Mouse (Mus musculus) layer of hippocampus, adult 18-20 months (tissue): Measurements from ENCODE around the gene Piwil1. TPM values are rescaled to one million over a fixed set of nuclear protein-coding genes. Genes with fewer than 3 reads are reported as not detected.
A peak's percentile ranks its signal among the peaks of the same experiment; 100 is the strongest.

Experiments used
- DNase-seq, 2 experiments: peaks; one replicate each; pipeline ENCODE4 v3.0.0; 2022; ENCODE audit warnings: low spot score in 2 of 2
- long read RNA-seq: library from polyadenylated mRNA; stranded (forward); transcript quantifications from one replicate; pipeline ENCODE4 v2.0.0, GENCODE M21; 2021
- total RNA-seq, 2 experiments: library from RNA; stranded (reverse); gene quantifications; 2 replicates each; pipeline ENCODE4 v1.2.3; 2021

Gene Piwil1
- total RNA-seq = under 1 TPM; 0.13 to 0.20 TPM
- long read RNA-seq = 0 reads

DNA sequence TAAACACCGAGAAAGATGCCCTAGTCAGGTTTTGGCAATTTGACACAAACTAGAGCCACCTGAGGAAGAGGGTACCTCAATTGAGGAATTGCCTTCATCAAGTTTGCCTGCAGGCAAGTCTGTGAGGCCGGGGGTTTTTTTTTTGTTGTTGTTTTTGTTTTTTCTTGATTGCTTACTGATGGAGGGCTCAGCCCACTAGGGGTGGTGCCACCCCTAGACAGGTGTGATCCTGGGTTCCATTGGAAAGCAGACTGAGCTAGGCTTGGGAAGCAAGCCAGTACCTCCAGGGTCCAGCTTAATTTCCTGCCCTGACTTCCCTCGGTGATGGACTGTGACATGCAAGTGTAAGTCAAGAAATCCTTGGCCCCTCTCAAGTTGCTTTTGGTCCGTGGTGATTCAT, at the start of gene Piwil1:
Piwil1 (plus strand) TSS at position 301 of the 400 bp plus-strand sequence.
- no peak for DNase-seq

DNA sequence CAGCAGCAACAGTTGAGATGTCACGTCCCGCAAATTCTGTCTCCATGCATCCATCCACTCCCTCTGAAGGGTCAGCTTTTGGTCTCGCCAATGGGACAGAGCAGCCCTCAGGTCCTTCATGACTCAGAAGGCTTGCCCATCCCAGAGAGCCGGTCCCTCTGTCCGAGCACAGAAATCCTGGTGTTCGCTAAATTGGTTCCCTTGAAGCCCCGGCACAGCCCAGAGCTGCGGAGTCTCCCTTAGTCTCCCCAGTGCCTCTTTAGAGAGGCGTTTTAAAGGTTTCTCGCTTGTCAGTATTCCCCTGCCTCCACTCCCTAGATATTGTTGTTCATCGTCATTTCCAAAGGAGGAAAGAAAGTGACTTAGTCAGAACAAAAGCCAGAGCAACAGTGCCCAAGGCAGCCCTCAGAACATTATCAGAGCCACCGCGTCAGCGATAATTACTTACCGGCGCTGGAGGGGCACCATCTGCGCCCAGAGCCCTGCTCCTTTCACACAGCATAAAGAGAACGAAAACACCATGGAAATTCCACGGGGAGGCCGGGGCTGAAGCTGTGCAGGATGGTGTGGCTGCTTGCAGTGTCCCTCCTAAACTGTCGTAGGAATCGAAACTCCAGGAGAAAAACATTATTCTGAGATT, 45.7 kb upstream of the Piwil1 start:
- no peak for DNase-seq

DNA sequence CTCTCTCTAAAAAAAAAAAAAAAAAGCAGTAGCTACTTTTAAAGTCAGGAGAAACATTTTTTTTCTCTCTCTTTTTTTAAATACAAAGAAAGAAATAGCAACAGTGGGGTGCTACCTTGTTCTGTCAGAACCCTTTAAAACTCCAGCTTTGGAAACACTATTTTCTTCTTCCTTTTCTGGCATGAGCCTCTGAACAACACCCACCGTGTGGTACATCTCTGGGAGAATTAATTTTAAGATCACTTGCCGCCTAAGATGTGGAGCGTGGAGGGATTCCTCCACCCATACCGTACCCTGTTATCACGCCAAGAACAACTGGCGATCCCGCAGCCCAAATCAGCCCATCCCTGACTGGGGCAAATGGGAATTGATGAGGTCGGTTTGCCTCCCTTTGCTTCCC, 42.2 kb upstream of the Piwil1 start:
- DNase-seq = no peak

DNA sequence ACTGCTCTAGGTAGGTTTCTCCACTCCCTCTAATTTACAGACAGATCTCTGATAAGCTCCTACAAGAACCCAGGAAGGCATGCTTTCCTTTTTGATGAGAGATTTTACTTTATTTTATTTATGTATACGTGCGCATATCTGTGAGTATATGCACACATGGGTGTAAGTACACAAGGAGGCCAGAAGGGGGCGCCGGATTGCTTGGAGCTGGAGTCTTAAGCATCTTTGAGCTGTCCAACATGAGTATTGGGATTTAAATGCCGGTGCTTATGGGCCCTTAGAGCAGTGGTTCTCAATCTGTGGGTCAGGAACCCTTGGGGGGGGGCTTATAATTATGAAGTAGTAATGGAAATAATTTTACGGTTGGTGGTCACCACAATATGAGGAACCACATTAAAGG, 39.4 kb upstream of the Piwil1 start:
- DNase-seq = no peak

GRCm38 (mm10) chr5:128663976-128664375, 38.3 kb upstream of the Piwil1 start:
- no peak for DNase-seq

- no peak for DNase-seq
Observed at GRCm38 (mm10) chr5:128665045-128665444, 37.3 kb upstream of the Piwil1 start.

GRCm38 (mm10) chr5:128667303-128667702, 35.0 kb upstream of the Piwil1 start:
- peak; percentile 44 to 59 for DNase-seq

DNA sequence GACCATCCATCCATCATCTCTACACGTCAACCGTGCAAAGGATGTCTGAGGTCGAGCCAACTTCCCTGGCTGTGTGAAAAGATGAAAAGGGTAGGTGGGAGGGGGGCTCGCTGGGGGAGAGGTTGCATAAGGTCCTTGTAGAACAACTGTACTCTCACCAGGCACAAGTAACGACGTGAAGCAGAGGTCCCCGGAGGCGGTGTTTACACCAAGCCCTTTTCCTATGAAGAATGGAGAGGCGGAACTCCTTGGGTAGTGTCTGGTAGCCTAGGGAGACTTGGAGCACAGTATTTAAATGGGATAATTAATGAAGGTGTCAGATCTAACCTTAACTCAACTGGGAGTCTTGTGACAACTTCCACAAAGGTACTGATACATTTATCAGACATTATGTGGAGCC, 28.2 kb upstream of the Piwil1 start:
- no peak for DNase-seq

DNA sequence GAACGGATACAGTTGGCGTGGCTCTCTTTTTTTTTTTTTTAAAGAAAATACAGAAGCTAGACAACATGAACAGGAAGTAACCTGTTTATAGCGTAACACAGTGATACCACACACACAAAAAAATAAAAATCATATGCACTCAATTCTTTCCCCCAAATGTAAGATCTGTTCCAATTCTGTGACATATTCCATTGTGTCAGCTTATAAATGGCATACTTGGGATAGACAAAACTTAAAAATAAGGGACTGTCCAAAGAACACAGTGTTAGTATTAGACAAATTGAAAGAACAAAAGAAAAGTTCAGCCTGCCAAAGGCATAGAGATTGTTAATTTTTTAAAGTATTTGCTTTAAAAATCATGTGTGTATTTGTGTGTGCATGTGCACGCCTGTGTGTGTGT, 25.0 kb upstream of the Piwil1 start:
- no peak for DNase-seq

DNA sequence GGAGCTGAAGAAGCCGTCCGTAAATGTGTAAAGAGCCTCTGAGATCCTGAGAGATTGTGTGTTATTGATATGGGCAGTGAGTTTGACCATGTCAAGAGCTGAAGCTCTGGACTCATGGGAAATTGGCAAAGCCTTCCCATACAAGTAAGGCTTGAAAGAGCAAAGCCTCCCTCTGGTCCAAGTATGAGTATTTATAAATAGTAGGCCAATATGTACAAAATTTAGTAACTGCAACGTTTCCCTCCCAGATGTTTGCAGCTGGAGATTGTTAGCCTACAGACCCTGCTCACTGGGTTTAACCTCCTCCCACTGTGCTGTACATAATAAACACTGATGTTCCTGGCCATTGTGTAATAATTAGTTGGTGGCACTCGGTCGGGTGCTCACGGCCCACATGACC, 24.5 kb upstream of the Piwil1 start:
- DNase-seq = no peak

- DNase-seq = no peak
Observed at GRCm38 (mm10) chr5:128681456-128681855, 20.9 kb upstream of the Piwil1 start.

DNA sequence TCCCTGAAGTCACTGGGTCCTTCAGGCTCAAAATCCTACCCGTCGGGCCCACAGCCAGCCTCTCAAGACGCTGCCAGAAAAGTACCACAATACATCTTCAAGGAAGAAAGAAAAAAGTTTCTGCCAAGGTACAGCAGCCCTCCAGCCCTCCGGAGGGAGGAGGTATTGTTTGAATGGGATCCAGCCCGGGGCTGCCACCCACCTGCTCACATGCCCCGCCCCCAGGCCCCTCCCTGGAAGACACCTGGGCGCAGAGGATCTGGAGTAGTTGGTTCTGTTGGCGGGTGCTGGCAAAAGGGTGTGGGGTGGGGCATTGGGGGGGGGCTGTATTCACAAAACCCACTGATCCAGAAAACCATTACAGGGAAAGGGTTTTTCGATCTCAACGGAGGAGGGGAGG, 18.1 kb upstream of the Piwil1 start:
- DNase-seq = no peak

- DNase-seq = no peak
Observed at GRCm38 (mm10) chr5:128684621-128685020, 17.7 kb upstream of the Piwil1 start.

- DNase-seq = no peak
Observed at GRCm38 (mm10) chr5:128687139-128687538, 15.2 kb upstream of the Piwil1 start.

DNA sequence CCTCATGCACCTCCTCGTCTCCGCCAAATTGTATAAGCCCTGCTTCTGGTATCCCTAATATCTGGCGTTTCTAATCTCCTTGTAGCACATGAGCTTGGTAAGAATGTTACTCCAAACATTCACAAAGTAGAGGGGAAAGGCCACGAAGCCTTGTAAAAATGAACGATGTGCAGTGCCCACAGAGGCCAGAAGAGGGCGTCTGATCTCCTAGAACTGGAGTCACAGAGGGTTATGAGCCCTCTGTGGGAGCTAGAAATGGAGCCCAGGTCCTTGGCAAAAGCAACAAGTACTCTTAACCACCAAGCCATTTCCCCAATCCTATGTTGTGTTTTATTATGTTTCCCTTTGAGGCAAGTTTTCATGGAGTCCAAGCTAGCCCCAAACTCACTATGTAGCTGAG, 8.2 kb upstream of the Piwil1 start:
- DNase-seq = no peak

GRCm38 (mm10) chr5:128694611-128695325, 7.6 kb upstream of the Piwil1 start:
- no peak for DNase-seq

DNA sequence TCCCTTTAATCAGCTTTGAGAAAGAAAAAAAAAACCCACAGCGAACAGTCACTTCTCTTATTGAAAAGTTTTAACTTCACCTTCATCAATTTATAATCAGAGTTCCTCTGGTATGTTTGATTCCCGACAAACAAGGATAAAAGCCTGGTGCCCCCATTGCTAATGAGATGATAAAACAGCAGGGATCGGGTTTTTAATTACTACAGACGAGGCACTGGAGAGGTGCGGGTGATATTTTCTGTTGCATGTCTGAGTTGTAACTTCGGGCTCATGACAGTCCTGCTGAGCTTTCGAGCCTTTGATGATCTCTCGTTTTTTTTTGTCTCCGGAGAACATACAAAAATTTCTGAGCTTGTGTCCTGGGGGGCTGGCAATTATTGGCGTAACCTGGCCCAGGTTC, 5.5 kb upstream of the Piwil1 start:
- no peak for DNase-seq

DNA sequence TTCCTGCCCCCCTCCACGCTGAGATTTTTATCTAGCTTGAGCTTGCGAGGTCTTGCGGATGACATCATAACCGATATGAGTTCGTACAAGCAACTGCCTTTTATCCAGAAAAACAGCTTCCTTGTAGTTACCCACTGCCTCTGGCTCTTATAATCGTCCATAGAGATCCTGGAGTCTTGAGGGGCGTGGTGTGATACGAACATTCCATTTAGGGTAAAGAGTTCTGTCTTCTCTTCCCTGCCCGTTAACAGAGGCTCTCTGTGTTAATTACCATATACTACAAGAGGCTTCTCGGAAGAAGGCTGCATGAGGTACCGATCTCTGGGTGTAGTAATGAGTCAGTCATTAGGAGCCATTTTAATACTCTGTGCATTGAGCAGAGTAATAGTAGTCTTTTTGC, 1.6 kb upstream of the Piwil1 start:
- DNase-seq = no peak

DNA sequence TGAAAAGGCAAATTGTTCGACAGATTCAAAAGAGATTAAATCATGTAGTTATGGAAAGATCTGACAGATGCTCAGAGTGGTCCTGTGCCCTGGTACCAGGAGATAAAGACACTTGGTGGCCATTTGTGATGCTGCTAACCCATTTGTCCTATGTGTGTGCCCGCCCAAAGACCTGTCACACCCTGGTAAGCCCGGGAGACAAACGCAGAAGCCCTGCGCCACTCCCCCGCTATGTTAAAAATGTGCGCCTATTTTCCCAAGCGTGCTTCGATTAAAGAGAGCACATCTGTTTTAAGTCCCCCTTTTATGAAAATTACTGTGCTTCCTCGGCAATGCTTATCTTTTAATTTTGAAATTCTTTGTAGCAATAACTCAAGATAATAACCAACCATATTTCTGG, 1.4 kb downstream of the Piwil1 start:
- no peak for DNase-seq

DNA sequence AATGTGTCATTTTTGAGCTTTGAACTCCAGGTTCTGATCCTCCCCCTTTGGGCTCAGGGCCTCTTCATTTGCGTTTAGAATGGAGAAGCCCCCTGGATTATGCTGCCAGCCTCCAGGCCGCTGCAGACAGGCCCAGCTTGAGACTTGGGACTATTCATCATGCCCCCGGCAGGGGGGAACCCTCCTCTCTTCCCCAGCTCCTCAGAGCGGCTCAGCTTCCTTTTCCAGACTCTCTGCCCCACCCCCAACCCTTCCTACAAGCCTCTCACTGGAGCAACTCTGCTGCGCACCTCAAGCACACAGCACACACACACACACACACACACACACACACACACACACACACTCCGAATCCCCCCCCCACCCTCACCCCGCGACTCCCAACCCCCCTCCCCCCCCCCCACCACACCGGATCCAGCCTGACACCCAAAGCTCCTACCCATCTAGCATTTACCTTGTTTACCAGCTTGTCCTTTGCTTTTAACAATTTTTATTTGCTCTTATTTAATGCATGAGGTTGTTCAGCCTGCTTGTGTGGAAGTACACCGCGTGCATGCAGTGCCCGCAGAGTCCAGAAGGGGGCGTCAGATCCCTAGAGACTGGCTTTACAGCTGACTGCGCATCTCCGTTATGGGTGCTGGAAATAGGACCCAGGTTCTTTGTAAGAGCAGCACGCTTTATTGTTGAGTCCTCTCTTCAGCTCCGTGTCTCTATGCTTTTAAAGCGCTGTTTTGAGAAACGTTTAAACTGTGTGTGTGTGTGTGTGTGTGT, 2.0 kb downstream of the Piwil1 start:
- no peak for DNase-seq

- DNase-seq = no peak
Observed at GRCm38 (mm10) chr5:128706467-128706866, 4.1 kb downstream of the Piwil1 start.

GRCm38 (mm10) chr5:128707271-128707670, 4.9 kb downstream of the Piwil1 start:
- DNase-seq = no peak
